Comparison of ENCODE assay signal across 1 mouse cellular context in the genomic region with DNA sequence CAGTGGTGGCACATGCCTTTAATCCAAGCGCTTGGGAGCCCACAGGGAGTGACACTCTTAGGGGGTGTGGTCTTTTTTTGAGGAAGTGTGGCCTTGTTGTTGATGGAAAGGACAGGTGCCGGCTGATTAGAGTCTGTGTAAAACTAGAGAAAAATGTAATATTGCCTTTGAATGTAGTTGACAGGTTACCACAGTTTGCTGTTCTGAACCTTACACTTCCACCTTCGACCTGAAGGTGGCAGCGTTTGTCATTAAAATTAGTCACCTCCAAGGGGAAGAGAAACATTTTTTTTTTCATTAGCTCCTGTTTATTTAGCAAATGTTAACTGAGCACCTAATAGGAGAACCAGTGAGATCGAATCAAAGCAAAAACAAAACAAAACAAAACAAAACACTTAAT.
TF ChIP-seq lines count a peak whose summit lies in the region.

No protein-coding gene starts in this region.

TF ChIP-seq in CH12.LX, 34 proteins besides CTCF, POLR2A, EP300 and RAD21 (continued from another document):
- TF ChIP-seq IRF4 (IDR thresholded peaks at IDR 0.05; ENCODE audit: low read depth, low read length) (0 out of 2 replicates have a peak, but pooled peaks have one; percentile 22), SMC3 (IDR thresholded peaks at IDR 0.05; ENCODE audit: low read depth, low read length) (peak; percentile 89), ZKSCAN1 (IDR thresholded peaks at IDR 0.05; ENCODE audit: borderline replicate concordance, low read depth, low read length) (no peak), MXI1 (IDR thresholded peaks at IDR 0.05; ENCODE audit: low read depth, low read length) (no peak), KAT2A (IDR thresholded peaks at IDR 0.05; ENCODE audit: insufficient replicate concordance, low read length) (no peak), MAFK (IDR thresholded peaks at IDR 0.05; ENCODE audit: insufficient replicate concordance, low read length) (no peak), HCFC1 (IDR thresholded peaks at IDR 0.05; ENCODE audit: low read depth, low read length) (no peak), POLR2AphosphoS2 (IDR thresholded peaks at IDR 0.05; ENCODE audit: low read depth, low read length) (no peak), PAX5 (IDR thresholded peaks at IDR 0.05; ENCODE audit: low read length) (no peak), ZMIZ1 (IDR thresholded peaks at IDR 0.05; ENCODE audit: low read depth, low read length) (no peak), JUN (IDR thresholded peaks at IDR 0.05; ENCODE audit: insufficient read depth, low read depth, low read length) (no peak), ZC3H11A (IDR thresholded peaks at IDR 0.05; ENCODE audit: low read depth, low read length) (peak; percentile 71), GABPA (IDR thresholded peaks at IDR 0.05; ENCODE audit: insufficient replicate concordance, low read depth, low read length) (no peak), MYC (IDR thresholded peaks at IDR 0.05; ENCODE audit: low read depth, low read length) (no peak), USF1 (IDR thresholded peaks at IDR 0.05; ENCODE audit: low read depth, low read length) (no peak), CHD2 (IDR thresholded peaks at IDR 0.05; ENCODE audit: low read length) (no peak), MAX (IDR thresholded peaks at IDR 0.05; ENCODE audit: low read length) (no peak), ZNF384 (IDR thresholded peaks at IDR 0.05; ENCODE audit: low read depth, low read length) (peak; percentile 97), USF2 (conservative IDR thresholded peaks at IDR 0.05; ENCODE audit: low read depth, low read length) (no peak), RCOR1 (conservative IDR thresholded peaks at IDR 0.05; ENCODE audit: low read depth, low read length) (no peak), JUND (conservative IDR thresholded peaks at IDR 0.05; ENCODE audit: low read depth, low read length) (peak; percentile 23; the same call in 1 of the 2 replicates)
TF ChIP-seq in CH12.LX: peak in this region for 5.
